Mouse (Mus musculus) kidney, embryonic 14.5 days (tissue): Measurements from ENCODE around the gene Mgrn1. TPM values are rescaled to one million over a fixed set of nuclear protein-coding genes. Genes with fewer than 3 reads are reported as not detected.
A peak's percentile ranks its signal among the peaks of the same experiment; 100 is the strongest.

Experiments
- ATAC-seq: fragments of 200-750 bp; cut with Nextera tagmentation; 2 replicates; pipeline ENCODE4 v1.8.0; 2017; ENCODE audit warnings: moderate number of reproducible peaks, mild to moderate bottlenecking, moderate TSS enrichment, moderate library complexity; ENCODE audit not compliant: low FRiP score, low TSS enrichment
- H3K27ac ChIP-seq: fragments of 300-500 bp; sonication (generic); 2 replicates; pipeline ENCODE4 v1.5.1; 2014; ENCODE audit warnings: low read depth, mild to moderate bottlenecking, low read length, moderate library complexity, mixed read lengths
- H3K27me3 ChIP-seq: fragments of 300-500 bp; sonication (generic); 2 replicates; pipeline ENCODE4 v1.6.1; 2014; ENCODE audit warnings: mild to moderate bottlenecking, low read length; ENCODE audit not compliant: control insufficient read depth, insufficient read depth
- H3K36me3 ChIP-seq: fragments of 300-500 bp; sonication (generic); 2 replicates; pipeline ENCODE4 v1.6.1; 2014; ENCODE audit warnings: low read length, mixed read lengths; ENCODE audit not compliant: control insufficient read depth, insufficient read depth
- H3K4me1 ChIP-seq: fragments of 300-500 bp; sonication (generic); 2 replicates; pipeline ENCODE4 v1.6.1; 2014; ENCODE audit warnings: low read length, mixed read lengths; ENCODE audit not compliant: control insufficient read depth, insufficient read depth
- H3K4me2 ChIP-seq: fragments of 300-500 bp; sonication (generic); replicated peaks from 2 replicates; pipeline ENCODE4 v1.6.1; 2014; ENCODE audit warnings: low read depth, mild to moderate bottlenecking, low read length
- H3K4me3 ChIP-seq: fragments of 300-500 bp; sonication (generic); 2 replicates; pipeline ENCODE4 v1.5.1; 2014; ENCODE audit warnings: mild to moderate bottlenecking, low read length
- H3K9ac ChIP-seq: fragments of 300-500 bp; sonication (generic); 2 replicates; pipeline ENCODE4 v1.6.1; 2014; ENCODE audit warnings: low read depth, mild to moderate bottlenecking, low read length, moderate library complexity
- H3K9me3 ChIP-seq: fragments of 300-500 bp; sonication (generic); 2 replicates; pipeline ENCODE4 v1.6.1; 2016; ENCODE audit warnings: low read length; ENCODE audit not compliant: control insufficient read depth
- WGBS: fragments of 180-500 bp; shearing (Covaris S2); extraction: QIAGEN DNeasy Blood & Tissue Kit; methylation state at CpG from one replicate; pipeline ENCODE4 v1.1.7; 2014; 5-methylcytosine and 5-hydroxymethylcytosine counted together
- polyA plus RNA-seq: library from polyadenylated mRNA; unstranded; fragments of >200 nt; fragmentation: Nextera tagmentation; extraction: Ambion mirVana; gene quantifications from 2 replicates; pipeline ENCODE4 v1.2.1, GENCODE M21; 2014

Mgrn1 gene
- polyA plus RNA-seq, 1 experiment from 2014 or later = 89.2 TPM

DNA sequence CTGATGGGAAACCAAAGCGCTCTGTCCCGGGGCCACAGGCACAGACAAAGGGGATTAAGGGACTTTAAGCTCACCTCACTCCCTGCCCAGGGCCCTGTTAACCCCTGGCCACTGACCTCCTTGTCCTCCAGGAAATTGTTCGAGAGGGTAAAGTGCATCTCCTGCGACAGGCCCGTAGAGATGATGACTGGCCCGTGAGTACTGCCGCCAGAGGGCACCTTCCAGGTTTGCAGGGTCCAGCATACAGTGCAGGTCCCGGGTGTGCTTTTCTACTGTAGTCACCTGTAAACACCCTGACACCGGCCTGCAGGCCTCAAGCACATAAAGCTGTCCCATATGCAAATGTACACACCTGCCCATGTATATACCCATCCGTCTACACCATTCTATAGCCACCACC lies 24.7 kb upstream of the Mgrn1 start:
- Histone ChIP-seq H3K27me3 (no peaks in the 10 kb centered on the region), H3K4me3 (no peak overlapping the region), H3K36me3 (no peaks in the 10 kb centered on the region), H3K4me1 (no peaks in the 10 kb centered on the region), H3K9me3 (no peaks in the 10 kb centered on the region), H3K9ac (no peak overlapping the region), H3K27ac (no peak overlapping the region), H3K4me2 (no peak overlapping the region)
- 47% methylated on average over 10 of the region's 10 CpGs for WGBS
- peak; percentile 63 for ATAC-seq

DNA sequence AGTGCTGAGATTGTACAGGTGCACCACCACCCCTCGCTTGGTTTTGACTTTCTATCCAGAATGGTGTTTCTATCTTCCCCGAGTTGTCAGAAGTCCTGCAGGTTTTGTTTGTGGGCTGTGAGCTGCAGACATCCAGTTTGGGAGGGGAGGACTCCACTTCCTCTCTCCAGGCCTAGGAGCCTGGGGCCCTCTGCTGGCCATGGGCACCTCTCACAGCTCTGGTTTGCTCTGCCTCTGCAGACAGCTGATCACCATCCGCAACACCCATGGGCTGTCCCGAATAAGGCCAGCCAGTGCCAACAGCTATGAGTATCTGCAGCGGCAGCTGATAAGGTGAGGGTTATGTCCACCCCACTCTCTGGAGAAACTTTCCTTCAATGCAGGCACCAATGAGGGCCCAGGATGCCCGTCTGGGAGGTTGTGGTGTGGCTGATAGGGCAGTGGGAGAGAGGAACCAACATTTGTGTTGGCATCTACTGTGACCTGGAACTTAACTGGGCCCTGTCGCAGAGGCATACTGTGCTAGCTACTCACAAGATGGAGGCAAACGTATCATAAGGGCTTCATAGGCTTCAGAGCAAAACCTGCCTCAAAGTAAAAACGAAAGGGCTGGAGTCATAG lies 23.1 kb upstream of the Mgrn1 start:
- no peak overlapping the region for H3K4me3 ChIP-seq
- no peaks in the 10 kb centered on the region for H3K9me3 ChIP-seq
- H3K4me1 ChIP-seq = no peaks in the 10 kb centered on the region
- ATAC-seq = peak; percentile 78
- WGBS = 53% methylated on average over 9 of the region's 9 CpGs
- H3K4me2 ChIP-seq = no peak overlapping the region
- H3K27ac ChIP-seq = no peak overlapping the region
- no peaks in the 10 kb centered on the region for H3K27me3 ChIP-seq
- H3K9ac ChIP-seq = no peak overlapping the region
- H3K36me3 ChIP-seq = no peaks in the 10 kb centered on the region

DNA sequence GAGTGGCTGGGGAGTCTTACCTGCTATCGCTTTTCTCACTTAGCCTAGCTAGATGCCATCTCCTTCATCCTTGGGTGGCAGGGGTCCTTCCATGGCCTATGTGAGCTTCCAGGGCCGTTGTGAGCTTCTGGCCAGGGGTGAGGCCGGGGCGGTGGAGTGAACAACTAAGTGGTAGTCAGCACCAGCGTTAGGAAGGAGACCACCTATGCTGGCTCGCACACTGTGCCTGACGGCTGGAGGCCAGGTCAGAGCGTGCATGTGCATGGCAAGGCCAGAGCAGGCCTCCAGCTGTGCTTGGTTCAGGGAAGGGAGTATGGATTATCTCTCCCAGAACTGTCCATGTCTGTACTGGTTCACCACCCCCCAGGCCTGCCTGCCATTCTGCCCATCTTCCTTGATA lies 22.3 kb upstream of the Mgrn1 start:
- Histone ChIP-seq H3K9me3 (no peaks in the 10 kb centered on the region), H3K4me2 (no peak overlapping the region), H3K4me1 (no peaks in the 10 kb centered on the region), H3K27ac (no peak overlapping the region), H3K27me3 (no peaks in the 10 kb centered on the region), H3K9ac (no peak overlapping the region), H3K36me3 (peaks cover under 1% of the 10 kb centered on the region; the same call in 1 of the 2 replicates), H3K4me3 (no peak overlapping the region)
- ATAC-seq = no peak
- WGBS = 91% methylated on average over 8 of the region's 8 CpGs

DNA sequence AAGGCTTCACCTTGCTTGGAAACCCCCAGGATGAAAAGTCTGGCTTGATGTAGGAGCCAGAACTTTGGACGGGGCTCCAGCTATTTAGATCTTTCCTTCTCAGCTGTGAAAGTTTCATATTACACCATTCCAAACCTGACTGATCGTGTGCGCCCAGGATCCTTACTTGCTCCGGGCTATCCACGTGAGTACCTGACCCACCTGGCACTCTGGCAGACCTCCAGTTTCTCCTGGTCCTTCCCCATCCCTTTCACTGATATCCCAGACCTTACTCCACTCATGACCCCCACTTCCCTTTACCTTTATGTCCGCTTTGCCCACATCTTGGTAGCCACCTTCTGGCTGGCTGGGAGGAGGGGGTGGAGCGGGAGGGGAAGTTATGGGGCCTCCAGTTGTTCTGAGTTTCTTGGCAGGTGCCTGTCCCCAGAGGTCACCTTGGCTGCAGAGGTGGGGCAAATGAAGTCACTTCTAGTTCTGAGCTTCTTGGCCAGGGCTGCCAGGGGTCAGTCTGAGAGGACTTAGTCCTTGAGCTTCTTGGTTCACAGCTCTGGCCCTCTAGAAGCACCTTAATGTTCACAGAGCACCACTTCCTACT lies 19.9 kb upstream of the Mgrn1 start:
- peak overlapping the region; percentile 6; the same call in 1 of the 2 replicates for H3K27ac ChIP-seq
- no peaks in the 10 kb centered on the region for H3K27me3 ChIP-seq
- WGBS = 54% methylated on average over 7 of the region's 7 CpGs
- H3K4me1 ChIP-seq = no peaks in the 10 kb centered on the region
- no peaks in the 10 kb centered on the region for H3K9me3 ChIP-seq
- no peak overlapping the region for H3K4me2 ChIP-seq
- no peak overlapping the region for H3K4me3 ChIP-seq
- ATAC-seq = peak; percentile 21; the same call in 1 of the 2 replicates
- peaks cover 19% of the 10 kb centered on the region for H3K36me3 ChIP-seq
- H3K9ac ChIP-seq = no peak overlapping the region

DNA sequence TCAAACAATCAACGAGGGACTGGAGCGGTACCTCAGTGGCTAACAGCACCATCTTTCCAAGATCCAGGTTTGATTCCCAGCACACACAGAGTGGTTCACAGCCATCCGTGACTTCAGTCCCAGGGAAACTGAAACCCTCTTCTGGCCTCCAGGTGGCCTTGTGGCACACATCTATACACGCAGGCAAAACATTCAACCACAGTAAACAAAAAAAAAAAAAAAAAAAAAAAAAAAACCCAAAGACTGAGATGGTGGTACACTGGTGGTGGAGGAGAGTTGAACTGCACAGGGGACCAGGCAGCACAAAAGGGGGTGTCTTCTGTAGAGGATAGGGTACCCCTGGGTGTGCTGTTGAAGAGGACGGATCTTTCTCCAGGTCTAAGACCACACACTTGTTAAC lies 15.6 kb upstream of the Mgrn1 start:
- Histone ChIP-seq H3K4me2 (no peak overlapping the region), H3K9me3 (no peaks in the 10 kb centered on the region), H3K36me3 (peaks cover 44% of the 10 kb centered on the region), H3K9ac (no peak overlapping the region), H3K27me3 (no peaks in the 10 kb centered on the region), H3K4me1 (no peaks in the 10 kb centered on the region), H3K4me3 (no peak overlapping the region), H3K27ac (no peak overlapping the region)
- WGBS = 89% methylated on average over 5 of the region's 5 CpGs
- no peak for ATAC-seq

DNA sequence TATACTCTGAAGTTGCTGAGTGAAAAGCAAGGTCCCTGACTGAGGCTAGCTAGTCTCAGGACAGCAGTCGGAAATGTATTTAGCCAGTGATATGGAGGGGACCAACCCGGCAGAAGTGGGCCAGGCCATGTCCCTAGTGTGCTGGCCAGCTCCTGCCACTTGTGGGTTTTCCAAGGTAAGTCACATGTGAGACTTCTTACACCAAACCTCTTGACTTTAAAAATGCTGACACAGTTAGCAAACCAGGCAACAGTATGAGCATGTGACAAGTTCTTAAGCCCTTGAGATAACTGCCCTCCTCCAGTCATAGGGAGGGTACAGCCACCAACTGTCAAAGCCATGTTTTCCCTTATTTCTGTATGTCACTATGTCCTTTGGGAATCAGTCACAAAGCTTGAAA lies 14.1 kb upstream of the Mgrn1 start:
- peaks cover 56% of the 10 kb centered on the region for H3K36me3 ChIP-seq
- no peak for ATAC-seq
- WGBS = 85% methylated on average over 2 of the region's 2 CpGs
- no peak overlapping the region for H3K4me2 ChIP-seq
- H3K27ac ChIP-seq = no peak overlapping the region
- no peaks in the 10 kb centered on the region for H3K4me1 ChIP-seq
- no peak overlapping the region for H3K9ac ChIP-seq
- no peaks in the 10 kb centered on the region for H3K27me3 ChIP-seq
- H3K9me3 ChIP-seq = no peaks in the 10 kb centered on the region
- no peak overlapping the region for H3K4me3 ChIP-seq

- Histone ChIP-seq H3K27me3 (no peaks in the 10 kb centered on the region), H3K27ac (no peak overlapping the region), H3K9ac (no peak overlapping the region), H3K4me2 (no peak overlapping the region), H3K4me1 (peaks cover 14% of the 10 kb centered on the region), H3K4me3 (no peak overlapping the region), H3K9me3 (no peaks in the 10 kb centered on the region), H3K36me3 (peaks cover 43% of the 10 kb centered on the region)
- WGBS = 91% methylated on average over 23 of the region's 23 CpGs
- no peak for ATAC-seq
These were observed 10.6 kb upstream of the Mgrn1 start for GRCm38 (mm10) chr16:4875198-4876032.

DNA sequence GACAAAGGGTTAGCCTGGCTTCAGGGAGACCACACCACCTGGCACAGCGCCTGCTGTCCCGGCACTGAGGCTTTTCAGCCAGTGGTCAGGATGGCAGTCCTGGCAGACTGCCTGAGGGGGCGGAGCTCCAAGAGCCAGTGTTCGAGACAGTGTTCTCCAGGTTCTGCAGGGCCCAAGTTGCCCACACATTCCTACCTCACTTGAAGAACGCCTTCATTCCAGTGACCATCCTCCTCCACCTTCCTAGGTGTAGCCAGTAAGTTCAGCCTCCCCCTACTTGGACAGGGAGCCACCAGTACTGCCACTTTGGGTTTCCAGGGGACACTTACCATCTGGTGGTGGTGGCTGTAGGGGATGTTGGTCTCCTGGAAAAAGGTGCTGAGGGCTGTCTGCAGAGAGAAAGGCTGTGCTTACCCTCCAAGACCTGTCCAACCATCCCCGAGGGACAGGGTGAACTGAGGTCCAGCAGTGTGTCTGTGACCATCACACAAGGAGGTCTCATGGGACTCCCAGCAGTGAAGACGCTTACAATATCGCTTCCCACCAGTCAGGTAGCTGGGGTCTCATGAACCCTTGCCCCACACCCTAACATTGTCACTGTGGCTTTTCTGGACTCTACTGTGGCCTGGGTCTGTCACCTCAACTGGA lies 9.9 kb upstream of the Mgrn1 start:
- H3K4me1 ChIP-seq = peaks cover 14% of the 10 kb centered on the region
- no peak overlapping the region for H3K9ac ChIP-seq
- no peak overlapping the region for H3K27ac ChIP-seq
- H3K9me3 ChIP-seq = no peaks in the 10 kb centered on the region
- WGBS = 78% methylated on average over 8 of the region's 8 CpGs
- no peaks in the 10 kb centered on the region for H3K27me3 ChIP-seq
- H3K4me3 ChIP-seq = no peak overlapping the region
- no peak overlapping the region for H3K4me2 ChIP-seq
- ATAC-seq = no peak
- peaks cover 37% of the 10 kb centered on the region for H3K36me3 ChIP-seq
